Mouse (Mus musculus): Measurements from ENCODE around the gene Arid1b.

Arid1b gene

GRCm38 (mm10) chr17:5310425-5310888 lies 316.3 kb downstream of the Arid1b start:
- no peak for DNase-seq (ENCODE audit: low read depth, low spot score)

DNA sequence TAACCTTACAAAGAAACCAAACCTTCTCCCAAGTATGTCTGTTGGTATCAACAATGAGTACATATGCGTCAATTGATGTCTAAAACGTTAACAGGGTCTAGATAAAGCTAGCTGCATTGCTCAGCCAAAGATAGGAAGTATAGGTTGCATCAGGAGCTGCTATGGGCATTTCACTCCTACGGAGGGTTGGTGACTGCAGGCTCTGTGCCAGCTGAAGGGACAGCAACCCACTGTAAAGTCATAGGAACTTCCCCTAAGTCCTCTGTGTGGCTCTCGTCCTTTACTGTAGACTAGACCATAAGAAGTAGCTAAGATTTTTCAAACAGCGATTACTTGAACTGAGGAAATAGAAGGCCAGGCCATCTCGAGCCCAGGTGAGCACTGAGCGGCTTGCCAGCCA lies 316.9 kb downstream of the Arid1b start:
- DNase-seq (ENCODE audit: low read depth, low spot score): no peak

GRCm38 (mm10) chr17:5312307-5312706 lies 318.2 kb downstream of the Arid1b start:
- no peak for DNase-seq (ENCODE audit: low read depth, low spot score)

DNA sequence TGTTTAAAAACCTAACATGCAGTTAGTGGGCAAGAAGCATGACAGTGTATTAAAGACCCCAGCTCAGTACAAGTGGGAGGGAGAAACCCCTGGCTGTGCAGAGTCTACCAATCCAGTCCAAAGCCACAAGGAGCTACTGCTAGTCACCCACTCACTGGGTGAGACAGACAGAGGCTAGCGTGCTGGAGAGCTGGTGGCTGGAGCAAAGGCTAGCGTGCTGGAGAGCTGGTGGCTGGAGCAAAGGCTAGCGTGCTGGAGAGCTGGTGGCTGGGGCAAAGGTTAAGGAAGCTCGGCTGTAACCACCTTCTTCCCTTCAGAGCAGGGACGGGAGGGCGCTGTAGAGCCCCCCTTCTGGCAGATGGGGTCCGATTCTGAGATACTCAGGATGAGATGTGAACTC lies 320.6 kb downstream of the Arid1b start:
- no peak for DNase-seq (ENCODE audit: low read depth, low spot score)

- DNase-seq (ENCODE audit: low read depth, low spot score): no peak
Measured at GRCm38 (mm10) chr17:5316489-5316888, 322.4 kb downstream of the Arid1b start.

GRCm38 (mm10) chr17:5321589-5322225 lies 327.6 kb downstream of the Arid1b start:
- no peak for DNase-seq (ENCODE audit: low read depth, low spot score)

- DNase-seq (ENCODE audit: low read depth, low spot score): no peak
Measured at GRCm38 (mm10) chr17:5322594-5322993, 328.5 kb downstream of the Arid1b start.

- DNase-seq (ENCODE audit: low read depth, low spot score): no peak
Measured at GRCm38 (mm10) chr17:5323746-5324145, 329.6 kb downstream of the Arid1b start.

- DNase-seq (ENCODE audit: low read depth, low spot score): peak; percentile 51
Measured at GRCm38 (mm10) chr17:5324236-5324876, 330.2 kb downstream of the Arid1b start.

GRCm38 (mm10) chr17:5326689-5327088 lies 332.6 kb downstream of the Arid1b start:
- DNase-seq (ENCODE audit: low read depth, low spot score): no peak

DNA sequence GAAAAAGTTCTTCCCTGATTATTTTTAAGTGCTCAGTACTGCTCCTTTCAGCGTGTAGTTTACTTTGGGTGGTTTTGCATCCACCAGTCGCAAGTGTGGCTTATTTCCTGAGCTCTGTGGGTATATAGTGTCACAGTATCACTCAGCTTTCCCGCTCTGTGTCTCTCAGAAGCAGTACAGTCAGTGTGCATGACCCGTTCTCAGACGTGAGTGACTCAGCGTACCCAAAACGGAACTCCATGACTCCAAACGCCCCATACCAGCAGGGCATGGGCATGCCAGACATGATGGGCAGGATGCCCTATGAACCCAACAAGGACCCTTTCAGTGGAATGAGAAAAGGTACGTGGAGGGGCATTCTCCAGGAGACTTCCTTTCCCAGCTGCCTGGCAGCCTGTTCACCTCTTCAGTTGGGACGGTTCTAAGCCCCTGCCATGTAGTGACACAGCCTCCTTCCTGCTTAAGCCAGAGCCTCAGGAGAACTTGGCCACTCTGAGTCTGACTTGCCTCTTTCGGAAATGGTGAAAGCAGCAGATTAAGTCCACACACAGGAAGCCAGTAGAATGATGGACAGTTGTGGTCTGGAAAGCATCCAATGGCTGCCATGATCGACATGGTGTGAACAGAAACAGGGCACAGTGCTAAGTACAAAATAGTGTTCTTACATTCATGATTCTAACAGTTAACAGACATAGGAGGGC lies 333.5 kb downstream of the Arid1b start:
- no peak for DNase-seq (ENCODE audit: low read depth, low spot score)

GRCm38 (mm10) chr17:5329478-5329877 lies 335.3 kb downstream of the Arid1b start:
- no peak for DNase-seq (ENCODE audit: low read depth, low spot score)

DNA sequence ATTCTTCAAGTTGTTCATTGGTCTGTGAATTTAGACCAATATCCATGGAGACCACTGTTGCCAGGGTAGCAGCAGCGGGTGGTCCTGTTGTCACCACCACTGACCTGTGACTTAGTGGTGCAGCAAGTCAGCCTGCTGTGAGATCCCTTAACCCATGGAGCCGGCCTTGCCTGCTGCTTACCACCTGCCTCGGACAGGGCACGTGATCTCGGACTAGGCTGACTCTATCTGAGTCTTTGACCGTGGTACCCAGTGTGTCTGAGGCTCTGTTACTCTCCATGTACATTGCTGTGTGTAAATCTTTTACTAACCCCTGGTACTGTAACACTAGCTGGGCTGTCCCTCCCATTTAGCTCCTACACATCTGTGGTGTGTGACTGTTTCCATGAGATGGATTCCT lies 335.9 kb downstream of the Arid1b start:
- no peak for DNase-seq (ENCODE audit: low read depth, low spot score)

GRCm38 (mm10) chr17:5330644-5331043 lies 336.5 kb downstream of the Arid1b start:
- no peak for DNase-seq (ENCODE audit: low read depth, low spot score)

DNA sequence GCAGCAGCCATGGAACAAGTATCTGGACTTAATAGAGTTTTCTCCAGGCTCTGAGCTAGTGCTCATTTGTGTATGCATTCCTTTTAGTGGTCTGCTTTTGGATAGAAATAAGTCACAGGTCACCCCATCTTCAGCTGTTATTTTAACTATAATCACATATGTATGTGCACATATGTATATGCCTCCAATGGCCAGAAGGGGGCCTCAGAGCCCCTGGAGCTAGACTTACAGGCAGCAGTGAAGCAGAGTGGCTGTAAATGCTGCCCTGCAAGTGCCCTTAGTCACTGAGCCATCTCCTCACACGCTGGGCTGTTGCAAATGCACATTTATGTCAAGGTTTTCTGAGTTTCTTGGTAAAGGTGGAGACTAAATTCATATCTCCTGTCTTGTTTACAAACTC lies 337.3 kb downstream of the Arid1b start:
- no peak for DNase-seq (ENCODE audit: low read depth, low spot score)

- no peak for DNase-seq (ENCODE audit: low read depth, low spot score)
Measured at GRCm38 (mm10) chr17:5334567-5334966, 340.4 kb downstream of the Arid1b start.

DNA sequence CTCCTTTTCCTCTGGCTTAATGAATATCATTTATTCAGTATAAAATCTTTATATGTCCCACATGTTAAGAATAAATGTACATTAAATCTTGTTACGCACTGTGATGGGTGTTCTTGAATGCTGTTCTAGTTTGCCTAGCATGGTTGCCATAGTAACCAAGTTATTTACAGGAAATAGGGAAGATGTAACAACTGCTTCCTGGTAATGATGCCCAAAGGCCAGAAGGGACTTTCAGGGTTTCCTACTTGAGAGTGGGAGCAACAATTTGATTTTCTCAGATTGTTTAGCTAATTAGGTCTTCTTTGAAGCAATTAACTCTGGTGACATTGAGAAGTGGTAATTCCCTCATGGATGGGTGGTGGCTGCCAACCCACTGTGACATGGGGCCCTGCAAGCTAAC lies 350.3 kb downstream of the Arid1b start:
- DNase-seq (ENCODE audit: low read depth, low spot score): no peak

DNA sequence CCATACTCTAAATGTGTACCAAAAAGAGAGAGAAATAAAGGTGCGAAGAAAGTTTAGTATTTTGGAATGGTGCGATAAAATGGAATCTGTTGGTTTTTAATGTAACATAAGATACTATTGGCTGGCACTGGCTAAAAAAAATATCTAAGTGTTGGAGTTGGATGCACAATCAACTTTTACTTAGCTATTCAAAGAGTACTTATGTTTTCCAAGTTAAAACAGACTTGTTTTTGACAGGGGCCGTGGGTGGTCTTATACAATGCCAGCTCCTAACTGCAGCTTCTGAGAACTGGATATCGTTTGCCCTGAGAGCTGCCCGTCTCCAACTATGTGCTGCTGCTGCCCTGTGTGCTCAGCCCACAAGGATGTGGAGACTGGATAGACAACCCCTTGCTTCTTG lies 351.7 kb downstream of the Arid1b start:
- DNase-seq (ENCODE audit: low read depth, low spot score): no peak

- no peak for DNase-seq (ENCODE audit: low read depth, low spot score)
Measured at GRCm38 (mm10) chr17:5352901-5353300, 358.8 kb downstream of the Arid1b start.

GRCm38 (mm10) chr17:5360759-5361158 lies 366.6 kb downstream of the Arid1b start:
- DNase-seq (ENCODE audit: low read depth, low spot score): no peak

DNA sequence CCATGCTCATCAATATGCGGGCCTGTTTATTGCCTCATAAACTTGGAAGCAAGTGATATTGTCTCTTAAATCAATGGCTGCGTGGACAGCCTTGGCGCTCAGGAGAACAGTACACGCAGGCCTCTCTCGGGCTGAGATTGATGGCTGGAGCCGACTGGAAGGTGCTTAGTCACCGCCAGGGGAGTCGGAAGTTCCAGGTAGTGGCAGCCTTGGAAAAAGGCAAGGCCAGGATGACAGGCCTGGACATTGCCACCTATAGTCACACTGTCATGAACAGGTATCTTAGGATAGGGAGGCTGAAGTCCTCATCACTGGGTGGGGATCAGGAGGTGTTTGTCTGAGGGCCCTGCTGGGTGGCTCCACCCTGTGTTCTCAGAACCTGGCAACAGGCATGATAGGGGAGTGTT lies 371.9 kb downstream of the Arid1b start:
- no peak for DNase-seq (ENCODE audit: low read depth, low spot score)

GRCm38 (mm10) chr17:5371032-5371431 lies 376.9 kb downstream of the Arid1b start:
- DNase-seq (ENCODE audit: low read depth, low spot score): no peak

GRCm38 (mm10) chr17:5371521-5371920 lies 377.4 kb downstream of the Arid1b start:
- no peak for DNase-seq (ENCODE audit: low read depth, low spot score)
